Mouse (Mus musculus): ENCODE measurements around the gene Rnf34. TPM values are rescaled to one million over a fixed set of nuclear protein-coding genes. Genes with fewer than 3 reads are reported as not detected.

Gene Rnf34
- total RNA-seq (2015), result 10.5 and 13.5 TPM in 2 replicates
- total RNA-seq (2017), result 25.2 and 25.3 TPM in 2 replicates

DNA sequence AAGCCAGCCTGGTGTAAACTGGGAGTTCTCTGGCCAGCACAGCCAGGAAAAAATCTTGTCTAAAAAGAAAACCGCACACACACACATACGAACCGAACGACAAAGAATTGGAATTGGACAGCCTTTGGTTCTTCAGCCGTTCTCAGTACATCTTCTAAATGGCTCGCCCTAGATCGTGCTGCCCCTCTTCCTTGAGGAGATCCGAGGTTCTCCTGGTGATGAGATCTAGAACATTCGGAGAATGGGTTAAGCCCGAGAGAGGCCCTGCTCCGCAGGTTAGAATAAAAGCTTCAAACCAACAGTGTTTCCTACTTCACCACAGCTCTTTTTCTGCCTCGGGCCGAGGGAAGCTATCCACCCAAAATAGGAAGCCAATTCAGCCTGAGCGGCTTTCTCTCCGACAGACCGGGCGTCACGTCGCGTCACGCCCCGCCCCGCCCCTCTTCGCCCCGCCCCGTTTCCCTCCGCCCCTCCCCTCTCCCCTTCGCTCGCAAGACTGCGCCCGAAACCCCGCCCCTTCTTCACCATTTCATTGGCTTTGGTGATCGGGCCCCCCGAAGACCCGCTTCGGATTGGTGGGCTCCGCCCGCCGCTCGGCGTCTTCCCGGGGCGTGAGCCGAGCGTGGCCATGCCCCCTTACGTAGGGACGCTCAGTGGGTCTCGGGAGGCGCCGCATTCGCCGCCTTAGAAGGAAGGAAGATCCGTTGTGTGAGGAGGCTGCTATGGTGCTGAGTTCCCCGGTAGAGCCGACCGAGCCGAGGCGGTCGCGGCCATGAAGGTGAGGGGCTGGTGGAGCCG lies at the start of gene Rnf34:
TSS of gene Rnf34 (plus strand) at position 528 of the 798 bp plus-strand sequence.
- peak; percentile 96 for ATAC-seq (ENCODE audit: poor library complexity, severe bottlenecking)

- ATAC-seq (ENCODE audit: poor library complexity, severe bottlenecking), result no peak
These were observed 49.4 kb upstream of the Rnf34 start for GRCm38 (mm10) chr5:122800345-122801010.

- no peak for ATAC-seq (ENCODE audit: poor library complexity, severe bottlenecking)
These were observed 48.2 kb upstream of the Rnf34 start for GRCm38 (mm10) chr5:122801684-122802083.

DNA sequence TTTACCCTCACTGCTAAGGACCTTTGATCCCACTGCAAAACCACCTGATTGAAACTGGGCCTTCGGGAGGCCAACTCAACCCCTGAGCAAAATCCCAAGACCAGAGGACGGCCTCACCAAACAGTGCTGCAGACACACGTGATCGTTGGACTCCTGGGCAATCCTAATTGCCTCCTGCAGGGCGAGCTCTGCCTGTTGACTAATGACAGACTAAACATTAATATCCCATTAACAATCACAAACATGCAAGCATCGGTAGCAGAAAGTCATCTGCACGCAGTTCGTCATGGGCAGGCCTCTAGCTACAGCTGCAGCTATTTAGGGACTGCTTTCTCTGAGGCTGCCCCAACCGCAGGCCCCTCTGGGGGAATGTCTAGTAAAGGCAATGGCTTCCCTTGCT lies 47.1 kb upstream of the Rnf34 start:
- ATAC-seq (ENCODE audit: poor library complexity, severe bottlenecking), result no peak

GRCm38 (mm10) chr5:122805503-122805902 lies 44.3 kb upstream of the Rnf34 start:
- ATAC-seq (ENCODE audit: poor library complexity, severe bottlenecking), result no peak

DNA sequence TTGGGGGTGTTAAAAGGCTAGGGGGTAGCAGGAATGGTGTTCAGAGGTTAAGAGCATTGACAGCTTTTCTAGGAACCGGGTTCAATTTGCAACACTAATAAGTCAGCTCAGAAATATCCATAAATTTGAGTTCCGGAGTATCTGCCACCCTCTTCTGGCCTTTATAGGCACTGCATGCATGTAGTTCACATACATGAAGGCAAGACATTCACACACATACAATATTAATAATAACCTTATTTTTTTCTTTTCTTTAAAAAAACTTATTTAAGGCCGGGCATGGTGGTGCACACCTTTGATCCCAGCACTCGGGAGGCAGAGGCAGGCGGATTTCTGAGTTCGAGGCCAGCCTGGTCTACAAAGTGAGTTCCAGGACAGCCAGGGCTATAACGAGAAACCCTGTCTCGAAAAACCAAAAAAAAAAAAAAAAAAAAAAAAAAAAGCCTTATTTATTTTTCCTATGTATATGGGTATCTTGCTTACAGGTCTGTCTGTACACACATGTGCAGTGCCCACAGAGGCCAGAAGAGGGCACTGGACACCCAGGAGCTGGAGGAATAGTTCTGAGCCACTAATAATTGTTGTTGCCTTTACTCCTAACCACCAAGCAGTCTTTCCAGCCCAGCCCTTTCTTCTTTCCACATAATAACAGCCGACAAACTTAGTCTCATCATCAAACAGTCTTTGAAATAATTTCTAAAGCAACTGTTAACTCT lies 38.3 kb upstream of the Rnf34 start:
- ATAC-seq (ENCODE audit: poor library complexity, severe bottlenecking), result peak; percentile 90

GRCm38 (mm10) chr5:122812699-122813098 lies 37.1 kb upstream of the Rnf34 start:
- no peak for ATAC-seq (ENCODE audit: poor library complexity, severe bottlenecking)

DNA sequence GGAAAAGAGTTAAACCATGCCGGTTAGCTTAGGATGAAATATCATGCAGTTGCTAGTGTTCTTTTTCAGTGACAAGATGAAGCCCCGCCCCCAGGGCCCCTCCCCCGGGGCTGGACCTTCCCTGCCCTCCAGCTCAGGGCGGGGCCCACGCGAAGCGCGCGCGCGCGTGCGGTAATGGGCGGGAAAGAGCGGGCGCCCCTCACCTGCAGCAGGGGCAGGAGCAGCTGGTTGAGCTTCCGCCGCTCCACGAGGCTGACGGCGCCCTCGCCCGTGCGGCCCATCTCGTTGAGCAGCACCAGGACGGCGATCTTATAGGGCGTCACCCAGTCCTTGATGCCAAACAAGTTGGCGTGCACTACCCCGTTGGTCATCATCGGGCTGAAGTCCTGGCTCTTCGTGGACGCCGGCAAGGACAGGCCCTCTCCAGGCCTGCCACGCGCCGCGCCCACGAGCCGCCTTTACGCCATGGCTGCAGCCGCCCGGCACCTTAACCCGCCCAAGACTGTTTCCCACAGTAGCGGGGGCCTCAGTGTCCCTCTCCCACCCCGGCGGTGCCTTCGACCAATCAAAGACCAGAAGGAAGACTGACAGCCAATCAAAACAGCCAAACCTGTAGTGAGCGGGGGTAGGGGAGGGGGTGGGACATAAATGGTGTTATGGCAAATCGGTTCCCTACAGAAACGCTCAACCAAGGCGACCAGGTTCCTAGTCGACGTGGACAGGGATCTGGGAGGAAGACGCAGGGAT lies 28.9 kb upstream of the Rnf34 start, which contains the start of gene Anapc5:
TSS of gene Anapc5 (minus strand) at position 563 of the 747 bp plus-strand sequence.
- ATAC-seq (ENCODE audit: poor library complexity, severe bottlenecking), result peak; percentile 98

GRCm38 (mm10) chr5:122821524-122821885 lies 28.3 kb upstream of the Rnf34 start:
- ATAC-seq (ENCODE audit: poor library complexity, severe bottlenecking), result peak; percentile 34

DNA sequence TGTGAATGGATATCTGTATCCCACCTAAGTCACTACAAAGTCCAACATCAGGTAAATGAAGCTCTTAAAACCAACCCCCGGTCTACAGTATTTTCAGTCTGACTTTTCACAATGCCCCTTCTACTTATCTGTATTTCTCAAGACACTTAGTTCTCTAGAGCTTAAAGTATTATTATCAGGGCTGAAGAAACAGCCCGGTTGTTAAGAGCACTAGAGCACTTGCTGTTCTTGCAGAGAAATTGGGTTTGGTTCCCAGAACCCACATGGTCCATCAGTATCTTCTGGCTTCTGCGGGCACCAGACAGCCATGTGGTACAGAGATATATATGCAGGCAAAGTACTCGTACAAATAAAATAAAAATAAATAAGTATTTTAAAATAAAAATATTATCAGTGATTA lies 27.4 kb upstream of the Rnf34 start:
- ATAC-seq (ENCODE audit: poor library complexity, severe bottlenecking), result no peak

- ATAC-seq (ENCODE audit: poor library complexity, severe bottlenecking), result no peak
These were observed 25.9 kb upstream of the Rnf34 start for GRCm38 (mm10) chr5:122823976-122824375.

DNA sequence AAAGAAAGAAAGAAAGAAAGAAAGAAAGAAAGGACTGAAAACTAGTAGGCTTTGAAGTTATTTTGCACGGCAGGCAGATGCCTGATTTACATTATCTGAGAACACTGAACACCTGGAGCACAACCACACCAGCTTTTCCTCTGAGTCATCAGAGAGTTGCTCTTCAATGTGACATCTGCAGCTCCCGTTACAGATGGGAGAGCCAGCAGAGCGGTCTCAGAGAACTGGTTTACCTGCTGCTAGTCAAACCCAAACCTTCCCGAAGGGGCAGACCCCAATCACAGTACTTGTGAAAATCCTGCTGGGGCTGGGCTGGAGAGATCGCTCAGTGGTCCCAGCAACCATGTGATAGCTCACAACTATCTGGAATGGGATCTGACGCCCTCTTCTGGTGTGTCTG lies 25.4 kb upstream of the Rnf34 start:
- no peak for ATAC-seq (ENCODE audit: poor library complexity, severe bottlenecking)

GRCm38 (mm10) chr5:122825099-122825498 lies 24.7 kb upstream of the Rnf34 start:
- ATAC-seq (ENCODE audit: poor library complexity, severe bottlenecking), result no peak

- no peak for ATAC-seq (ENCODE audit: poor library complexity, severe bottlenecking)
These were observed 17.3 kb upstream of the Rnf34 start for GRCm38 (mm10) chr5:122832536-122832935.

DNA sequence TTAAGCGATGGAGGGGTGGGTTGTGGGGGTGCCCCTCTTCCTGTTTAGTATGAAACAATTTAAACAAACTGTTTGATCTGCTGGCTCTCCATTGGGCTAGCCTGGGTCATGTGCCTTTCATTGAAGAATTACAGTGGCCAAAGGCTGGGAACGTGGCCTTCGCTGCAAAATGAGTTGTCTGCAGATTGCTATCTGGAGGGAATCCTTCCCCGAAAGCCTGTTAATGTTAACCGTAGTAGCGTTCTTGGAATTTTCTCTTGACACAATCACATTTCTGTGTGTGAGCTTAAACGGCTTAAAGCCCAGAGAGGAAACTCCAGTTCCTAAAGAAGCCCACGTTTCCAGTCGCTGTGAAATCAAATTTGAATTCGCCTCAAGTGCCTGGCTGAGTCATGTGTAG lies 16.9 kb upstream of the Rnf34 start:
- no peak for ATAC-seq (ENCODE audit: poor library complexity, severe bottlenecking)

DNA sequence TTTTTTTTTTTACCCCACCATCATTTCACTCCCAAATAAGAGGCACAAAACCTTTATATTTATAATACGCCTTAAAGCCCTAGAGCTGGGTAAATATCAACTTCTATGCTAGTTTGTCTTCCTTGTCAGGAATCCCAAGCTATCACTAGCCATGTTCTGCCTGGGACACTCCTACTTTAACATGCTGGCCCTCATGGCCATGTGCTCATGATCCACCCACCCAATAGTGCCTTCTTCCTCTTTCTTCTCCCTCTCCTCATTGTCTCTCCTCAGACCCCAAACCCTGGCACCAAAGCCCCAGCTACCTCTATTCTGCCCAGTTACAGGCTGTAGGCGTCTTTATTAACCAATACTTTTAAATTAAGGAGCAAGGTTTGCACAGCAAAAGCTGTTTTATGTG lies 8.7 kb upstream of the Rnf34 start:
- ATAC-seq (ENCODE audit: poor library complexity, severe bottlenecking), result no peak

DNA sequence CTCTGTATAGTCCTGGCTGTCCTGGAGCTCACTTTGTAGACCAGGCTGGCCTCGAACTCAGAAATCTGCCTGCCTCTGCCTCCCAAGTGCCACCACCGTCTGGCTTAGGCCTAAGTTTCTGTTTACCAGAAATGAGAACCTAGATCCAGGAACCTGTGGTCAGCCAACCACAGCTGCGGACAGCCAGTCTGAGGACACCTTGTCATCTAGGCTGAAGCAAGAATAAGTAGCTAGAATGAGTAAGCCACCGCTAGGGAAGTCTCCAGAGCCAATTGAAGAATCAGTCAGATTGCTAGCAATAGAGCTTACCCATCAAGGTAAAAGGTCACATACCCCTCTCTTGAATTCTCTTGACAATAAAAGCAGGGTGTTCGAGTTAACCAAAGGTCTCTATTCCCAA lies 6.0 kb upstream of the Rnf34 start:
- ATAC-seq (ENCODE audit: poor library complexity, severe bottlenecking), result peak; percentile 100

- ATAC-seq (ENCODE audit: poor library complexity, severe bottlenecking), result peak; percentile 65
These were observed 613 bp downstream of the Rnf34 start for GRCm38 (mm10) chr5:122850319-122851002.

- ATAC-seq (ENCODE audit: poor library complexity, severe bottlenecking), result no peak
These were observed 2.8 kb downstream of the Rnf34 start for GRCm38 (mm10) chr5:122852611-122853010.

GRCm38 (mm10) chr5:122855858-122856257 lies 6.0 kb downstream of the Rnf34 start:
- no peak for ATAC-seq (ENCODE audit: poor library complexity, severe bottlenecking)
